Mouse (Mus musculus) left cerebral cortex, postnatal 4 days (tissue): ENCODE data around the gene Ltb. TPM values are rescaled to one million over a fixed set of nuclear protein-coding genes. Genes with fewer than 3 reads are reported as not detected.
"Not testable (repeated sequence)": the region's sequence is repeated elsewhere in the genome, so short reads cannot be mapped to it uniquely, and the experiment has no call there.

ENCODE experiments used
- DNase-seq: peaks from one replicate; pipeline ENCODE4 v3.0.0-alpha.2; 2022
- intact Hi-C: fragments of 180-260 bp; cut with DNase I; formaldehyde crosslinking; loops from one replicate; pipeline ENCODE4 v1.15.1; 2025
- total RNA-seq, 2 experiments: library from RNA; stranded (reverse); gene quantifications; 2 replicates each; pipeline ENCODE4 v1.2.3; 2021

Ltb gene
- total RNA-seq, 2 experiments from 2014 or later: 0.77 to 0.88 TPM

- intact Hi-C loops: no loop called here
- no peak for DNase-seq
Measured at GRCm38 (mm10) chr17:35220156-35220952, 26.1 kb downstream of the Ltb start, which contains the start of gene Gm16181. Gene Gm16181 (plus strand): TSS chr17:35220834.

GRCm38 (mm10) chr17:35222299-35222698 lies 28.1 kb downstream of the Ltb start:
- no peak for DNase-seq

GRCm38 (mm10) chr17:35224641-35225040 lies 30.4 kb downstream of the Ltb start:
- no peak for DNase-seq
- intact Hi-C loops: no loop called here

More at GRCm38 (mm10) chr17:35222299-35222698, 28.1 kb downstream of the Ltb start:
- intact Hi-C loops: no loop called here

- intact Hi-C loops: no loop called here
- no peak for DNase-seq
Measured at GRCm38 (mm10) chr17:35225456-35225855, 31.2 kb downstream of the Ltb start.

GRCm38 (mm10) chr17:35226561-35227046 lies 32.4 kb downstream of the Ltb start:
- DNase-seq: no peak
- intact Hi-C loops: no loop called here

GRCm38 (mm10) chr17:35231022-35231421 lies 36.8 kb downstream of the Ltb start:
- no peak for DNase-seq
- intact Hi-C loops: loop anchor here (5.0 kb wide), 1 partner anchor 64 kb away; no protein-coding TSS in a partner anchor

- intact Hi-C loops: loop anchor here (5.0 kb wide), 1 partner anchor 65 kb away; no protein-coding TSS in a partner anchor
- peak; percentile 87 for DNase-seq
Measured at GRCm38 (mm10) chr17:35232043-35232442, 37.8 kb downstream of the Ltb start.

GRCm38 (mm10) chr17:35232659-35233058 lies 38.4 kb downstream of the Ltb start:
- intact Hi-C loops: loop anchor here (5.0 kb wide), 1 partner anchor 65 kb away; no protein-coding TSS in a partner anchor
- no peak for DNase-seq

GRCm38 (mm10) chr17:35233114-35233980 lies 39.1 kb downstream of the Ltb start, which contains the start of gene Atp6v1g2:
Gene Atp6v1g2 (plus strand): TSS chr17:35233660.
- DNase-seq: no peak
- intact Hi-C loops: loop anchor here (5.0 kb wide), 1 partner anchor 66 kb away; no protein-coding TSS in a partner anchor

GRCm38 (mm10) chr17:35234090-35234489 lies 39.9 kb downstream of the Ltb start:
- not testable (repeated sequence) for DNase-seq
- intact Hi-C loops: loop anchor here (5.0 kb wide), 1 partner anchor 67 kb away; no protein-coding TSS in a partner anchor

- intact Hi-C loops: loop anchor here (5.0 kb wide), 1 partner anchor 68 kb away; no protein-coding TSS in a partner anchor
- DNase-seq: peak; percentile 45
Measured at GRCm38 (mm10) chr17:35234903-35235302, 40.7 kb downstream of the Ltb start.

- intact Hi-C loops: no loop called here
- DNase-seq: peak; percentile 94
Measured at GRCm38 (mm10) chr17:35235614-35236389, 41.6 kb downstream of the Ltb start, which contains the start of gene Nfkbil1. Gene Nfkbil1 (minus strand): TSS chr17:35235792.

GRCm38 (mm10) chr17:35236390-35236746 lies 42.1 kb downstream of the Ltb start:
- intact Hi-C loops: no loop called here

GRCm38 (mm10) chr17:35236996-35237395 lies 42.8 kb downstream of the Ltb start:
- intact Hi-C loops: no loop called here
- no peak for DNase-seq

More at GRCm38 (mm10) chr17:35236390-35236746, 42.1 kb downstream of the Ltb start:
- peak; percentile 99 for DNase-seq

- intact Hi-C loops: no loop called here
- no peak for DNase-seq
Measured at GRCm38 (mm10) chr17:35237504-35237903, 43.3 kb downstream of the Ltb start.

- no peak for DNase-seq
- intact Hi-C loops: no loop called here
Measured at GRCm38 (mm10) chr17:35239700-35240099, 45.5 kb downstream of the Ltb start.

GRCm38 (mm10) chr17:35240384-35241304 lies 46.4 kb downstream of the Ltb start:
- DNase-seq: no peak
- intact Hi-C loops: no loop called here

GRCm38 (mm10) chr17:35241305-35242014 lies 47.2 kb downstream of the Ltb start, which contains the start of gene Ddx39b:
Gene Ddx39b (plus strand): TSS chr17:35241746.
- intact Hi-C loops: no loop called here
- peak; percentile 96 for DNase-seq
